Mouse (Mus musculus): Measurements from ENCODE around the gene Lipm. TPM values are rescaled to one million over a fixed set of nuclear protein-coding genes. Genes with fewer than 3 reads are reported as not detected.

The Lipm gene
- total RNA-seq (2023) = not detected

GRCm38 (mm10) chr19:34100633-34101032 is at the start of gene Lipm:
Gene Lipm (plus strand): TSS chr19:34100933.

GRCm38 (mm10) chr19:34066779-34067472 is 33.8 kb upstream of the Lipm start, which contains the start of gene Lipn:
Gene Lipn (plus strand): TSS chr19:34067358.

GRCm38 (mm10) chr19:34165891-34166290 is 65.2 kb downstream of the Lipm start, which contains the start of gene Ankrd22:
Gene Ankrd22 (minus strand): TSS chr19:34166053.

Other genes starting within 250 kb of the Lipm start
- not detected for gene Lipf, start 139.7 kb upstream of the Lipm start, total RNA-seq (2023)
- not detected for gene Lipk, start 92.6 kb upstream of the Lipm start, total RNA-seq (2023)
- gene Lipn, start 33.6 kb upstream of the Lipm start, total RNA-seq (2023) = not detected
- gene Ankrd22, start 65.1 kb downstream of the Lipm start, total RNA-seq (2023) = not detected
- gene Stambpl1, start 91.3 kb downstream of the Lipm start, total RNA-seq (2023) = 58.3 TPM
- 1.2 TPM for gene Acta2, start 154.7 kb downstream of the Lipm start, total RNA-seq (2023)
- gene Fas, start 189.7 kb downstream of the Lipm start, total RNA-seq (2023) = 31.3 TPM